Mouse (Mus musculus): ENCODE results near the gene Sorcs1. TPM values are rescaled to one million over a fixed set of nuclear protein-coding genes. Genes with fewer than 3 reads are reported as not detected.

The Sorcs1 gene
- 1 to 10 TPM in 1 of 2 experiments, under 1 TPM in 1; 0.86 to 1.1 TPM for total RNA-seq (2021)
- long read RNA-seq, experiment 1, partial matches to known transcripts = 0 of 1 reads
- long read RNA-seq, experiment 1, other reads (novel, unspliced or antisense) = 1 of 1 reads
- long read RNA-seq, experiment 2 = 0 reads

- DNase-seq = peak; percentile 16
These were observed at the start of gene Sorcs1 for GRCm38 (mm10) chr19:50677903-50678896. TSS of gene Sorcs1 (minus strand) at chr19:50678646.

GRCm38 (mm10) chr19:50683277-50683676, 4.8 kb upstream of the Sorcs1 start:
- no peak for DNase-seq

GRCm38 (mm10) chr19:50678946-50679345, 500 bp upstream of the Sorcs1 start:
- DNase-seq = no peak

GRCm38 (mm10) chr19:50676578-50677524, 1.6 kb downstream of the Sorcs1 start:
- DNase-seq = no peak

DNA sequence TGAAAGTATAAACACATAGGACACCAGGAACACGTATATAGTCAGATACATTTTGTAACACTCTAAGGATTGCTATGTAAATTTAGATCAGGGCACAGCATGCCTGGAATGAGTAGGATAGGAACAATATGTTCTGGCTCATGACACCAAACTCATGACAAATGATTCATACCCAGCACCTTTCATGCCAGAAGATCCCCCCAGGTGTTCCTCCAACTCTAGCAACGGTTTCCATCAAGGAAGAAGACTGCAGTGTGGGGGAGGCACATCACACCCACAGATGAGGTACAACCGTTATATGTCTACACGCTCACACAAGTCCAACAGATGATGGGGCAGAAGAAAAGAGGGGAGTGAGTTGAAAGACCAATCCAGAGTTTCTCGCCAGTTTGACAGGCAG, 3.5 kb downstream of the Sorcs1 start:
- no peak for DNase-seq

- no peak for DNase-seq
These were observed 10.9 kb downstream of the Sorcs1 start for GRCm38 (mm10) chr19:50667516-50667915.

- DNase-seq = no peak
These were observed 14.1 kb downstream of the Sorcs1 start for GRCm38 (mm10) chr19:50664311-50664710.

DNA sequence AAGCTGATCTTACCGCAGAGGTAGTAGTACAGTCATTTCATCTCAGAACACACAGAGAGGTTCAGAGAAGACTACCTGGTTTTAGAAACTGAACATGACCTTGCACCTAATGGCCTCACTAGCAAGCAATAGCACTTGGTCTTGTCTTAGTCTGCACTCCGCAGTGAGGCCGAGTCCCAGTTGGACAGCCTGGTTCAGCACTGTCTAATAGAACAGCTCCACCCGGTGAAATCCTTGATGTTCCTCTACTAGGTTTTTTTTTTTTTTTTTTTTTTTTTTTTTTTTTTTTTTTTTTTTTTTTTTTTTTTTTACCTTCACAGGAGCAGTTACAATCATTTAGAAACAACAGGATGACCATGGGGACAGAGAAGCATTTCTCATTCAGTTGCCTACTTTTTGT, 19.3 kb downstream of the Sorcs1 start:
- DNase-seq = no peak

GRCm38 (mm10) chr19:50652750-50653149, 25.7 kb downstream of the Sorcs1 start:
- no peak for DNase-seq

- no peak for DNase-seq
These were observed 34.6 kb downstream of the Sorcs1 start for GRCm38 (mm10) chr19:50643836-50644235.

DNA sequence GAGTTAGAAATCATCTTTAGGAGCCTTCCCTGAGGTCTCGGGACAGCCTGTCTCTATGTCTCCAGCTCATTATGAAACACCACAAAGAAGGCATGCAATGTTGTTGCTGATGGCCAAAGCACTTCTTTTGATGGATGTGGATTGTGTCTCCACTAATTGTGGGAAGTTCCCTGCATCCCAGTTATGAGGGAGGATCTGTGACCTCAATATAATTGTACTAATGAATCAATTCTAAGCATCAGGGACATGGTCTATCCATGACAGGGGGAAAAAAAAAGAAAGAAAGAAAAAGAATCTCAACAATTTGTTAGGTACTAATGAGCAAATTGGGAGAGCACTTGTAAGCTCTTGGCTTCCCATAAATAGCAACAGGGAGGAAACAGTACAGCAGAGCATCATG, 36.3 kb downstream of the Sorcs1 start:
- no peak for DNase-seq

GRCm38 (mm10) chr19:50640251-50641032, 38.0 kb downstream of the Sorcs1 start:
- DNase-seq = no peak

DNA sequence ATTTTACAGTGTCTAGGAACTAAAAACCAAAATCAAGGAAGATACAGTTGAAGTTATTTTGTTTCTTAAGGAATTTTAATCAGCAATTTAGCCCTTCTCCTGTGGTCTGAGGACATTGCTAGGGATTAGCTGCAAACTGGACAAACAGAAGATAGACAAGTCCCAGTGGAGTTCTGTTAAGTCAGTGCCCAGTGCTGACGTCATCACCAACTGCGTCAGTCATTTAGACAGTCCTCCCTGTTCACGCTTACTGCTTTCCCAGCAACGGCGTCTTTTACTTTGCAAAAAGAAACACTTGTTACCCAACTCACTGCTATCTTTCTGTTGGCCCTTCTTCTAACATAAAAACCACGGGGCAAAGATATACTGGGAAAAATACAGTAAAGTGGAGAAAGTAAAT, 40.3 kb downstream of the Sorcs1 start:
- no peak for DNase-seq

- DNase-seq = no peak
These were observed 64.4 kb downstream of the Sorcs1 start for GRCm38 (mm10) chr19:50614013-50614412.

GRCm38 (mm10) chr19:50611619-50612018, 66.8 kb downstream of the Sorcs1 start:
- DNase-seq = no peak

GRCm38 (mm10) chr19:50603882-50604281, 74.6 kb downstream of the Sorcs1 start:
- DNase-seq = no peak

GRCm38 (mm10) chr19:50603380-50603779, 75.1 kb downstream of the Sorcs1 start:
- no peak for DNase-seq

GRCm38 (mm10) chr19:50597300-50597699, 81.1 kb downstream of the Sorcs1 start:
- no peak for DNase-seq

DNA sequence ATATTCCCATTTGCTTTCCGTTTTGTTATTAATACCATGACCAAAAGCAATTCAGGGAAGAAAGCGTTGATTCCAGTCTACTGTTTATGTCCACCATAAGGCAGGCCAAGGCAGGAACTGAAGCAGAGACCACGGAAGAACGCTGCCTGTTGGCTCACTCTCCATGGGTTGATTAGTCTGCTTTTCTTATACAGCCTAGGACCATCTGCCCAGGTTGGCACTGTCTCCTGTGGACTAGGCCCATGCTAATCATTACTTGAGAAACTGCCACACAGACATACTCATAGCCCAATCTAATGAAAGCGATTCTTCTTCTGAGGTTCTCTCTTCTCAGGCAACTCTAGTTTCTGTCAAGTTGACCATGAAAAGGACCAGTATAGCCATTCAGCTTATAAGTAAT, 92.3 kb downstream of the Sorcs1 start:
- no peak for DNase-seq

GRCm38 (mm10) chr19:50582952-50583351, 95.5 kb downstream of the Sorcs1 start:
- DNase-seq = no peak

- no peak for DNase-seq
These were observed 108.7 kb downstream of the Sorcs1 start for GRCm38 (mm10) chr19:50569669-50570195.
